Mouse (Mus musculus) limb, embryonic 11.5 days (tissue): Measurements from ENCODE around the gene Espl1. TPM values are rescaled to one million over a fixed set of nuclear protein-coding genes. Genes with fewer than 3 reads are reported as not detected.

Experiments
- ATAC-seq: fragments of 200-750 bp; cut with Nextera tagmentation; 2 replicates; pipeline ENCODE4 v1.8.0; 2017; ENCODE audit warnings: low read depth; ENCODE audit not compliant: insufficient number of reproducible peaks, low FRiP score, low TSS enrichment
- DNase-seq: peaks from one replicate; pipeline ENCODE4 v3.0.0-alpha.2; 2015; ENCODE audit warnings: low spot score
- H3K27ac ChIP-seq: fragments of 300-500 bp; sonication (generic); replicated peaks from 2 replicates; pipeline ENCODE4 v1.5.1; 2014; ENCODE audit warnings: low read depth, mild to moderate bottlenecking, low read length
- H3K27me3 ChIP-seq: fragments of 300-500 bp; sonication (generic); 2 replicates; pipeline ENCODE4 v1.6.1; 2014; ENCODE audit warnings: mild to moderate bottlenecking, low read length, mixed read lengths; ENCODE audit not compliant: control insufficient read depth, insufficient read depth
- H3K36me3 ChIP-seq: fragments of 300-500 bp; sonication (generic); 2 replicates; pipeline ENCODE4 v1.6.1; 2014; ENCODE audit warnings: mild to moderate bottlenecking, low read length, moderate library complexity, mixed read lengths; ENCODE audit not compliant: control insufficient read depth, insufficient read depth
- H3K4me1 ChIP-seq: fragments of 300-500 bp; sonication (generic); 2 replicates; pipeline ENCODE4 v1.6.1; 2014; ENCODE audit warnings: low read length, mixed read lengths; ENCODE audit not compliant: control insufficient read depth, insufficient read depth
- H3K4me2 ChIP-seq: fragments of 300-500 bp; sonication (generic); 2 replicates; pipeline ENCODE4 v1.6.1; 2014; ENCODE audit warnings: low read depth, mild to moderate bottlenecking, moderate library complexity; ENCODE audit not compliant: severe bottlenecking
- H3K4me3 ChIP-seq: fragments of 300-500 bp; sonication (generic); 2 replicates; pipeline ENCODE4 v1.5.1; 2014; ENCODE audit warnings: low read depth, low read length
- H3K9ac ChIP-seq: fragments of 300-500 bp; sonication (generic); 2 replicates; pipeline ENCODE4 v1.6.1; 2014; ENCODE audit warnings: mild to moderate bottlenecking, low read length
- H3K9me3 ChIP-seq: fragments of 300-500 bp; sonication (generic); 2 replicates; pipeline ENCODE4 v1.6.1; 2016; ENCODE audit warnings: low read length; ENCODE audit not compliant: control insufficient read depth
- WGBS: fragments of 180-500 bp; shearing (Covaris S2); extraction: QIAGEN DNeasy Blood & Tissue Kit; methylation state at CpG from one replicate; pipeline ENCODE4 v1.1.7; 2014; 5-methylcytosine and 5-hydroxymethylcytosine counted together
- polyA plus RNA-seq: library from polyadenylated mRNA; unstranded; fragments of >200 nt; fragmentation: Nextera tagmentation; extraction: Ambion mirVana; gene quantifications from 2 replicates; pipeline ENCODE4 v1.2.1, GENCODE M21; 2014

Espl1 gene
- polyA plus RNA-seq: 43.3 and 46.9 TPM in 2 replicates

- WGBS: 7% methylated on average over 25 of the region's 25 CpGs
- no peaks in the 10 kb centered on the region for H3K9me3 ChIP-seq
- H3K4me2 ChIP-seq: peak within 1 kb of the TSS; percentile 61
- DNase-seq (peak; percentile 98), ATAC-seq (peak; percentile 95)
- H3K27ac ChIP-seq: no peak within 1 kb of the TSS
- H3K9ac ChIP-seq: 0 out of 2 replicates have a peak within 1 kb of the TSS, but pooled peaks have one; percentile 28
- H3K4me1 ChIP-seq: no peaks in the 10 kb centered on the region
- no peaks in the 10 kb centered on the region for H3K27me3 ChIP-seq
- peaks cover 18% of the 10 kb centered on the region for H3K36me3 ChIP-seq
- H3K4me3 ChIP-seq: peak within 1 kb of the TSS; percentile 61
These were observed at the start of gene Espl1 for GRCm38 (mm10) chr15:102295633-102296367. Gene Espl1 (plus strand): TSS chr15:102296266.

GRCm38 (mm10) chr15:102246866-102247251 is 49.2 kb upstream of the Espl1 start:
- WGBS: under 1% methylated on average over 33 of the region's 35 CpGs
- peaks cover 60% of the 10 kb centered on the region for H3K4me1 ChIP-seq

GRCm38 (mm10) chr15:102247252-102248130 is 48.6 kb upstream of the Espl1 start:
- under 1% methylated on average over 54 of the region's 65 CpGs for WGBS
- ATAC-seq: peak; percentile 26; the same call in 1 of the 2 replicates
- peak overlapping the region; percentile 72 for H3K9ac ChIP-seq
- H3K36me3 ChIP-seq: no peaks in the 10 kb centered on the region
- peak overlapping the region; percentile 99 for H3K27ac ChIP-seq
- H3K4me3 ChIP-seq: peak overlapping the region; percentile 65
- peak overlapping the region; percentile 84 for H3K4me2 ChIP-seq
- peaks cover 60% of the 10 kb centered on the region for H3K4me1 ChIP-seq
- H3K9me3 ChIP-seq: no peaks in the 10 kb centered on the region
- H3K27me3 ChIP-seq: no peaks in the 10 kb centered on the region
- DNase-seq: peak; percentile 80

More at GRCm38 (mm10) chr15:102246866-102247251, 49.2 kb upstream of the Espl1 start:
- no peaks in the 10 kb centered on the region for H3K36me3 ChIP-seq
- H3K27me3 ChIP-seq: no peaks in the 10 kb centered on the region
- ATAC-seq (peak; percentile 41), DNase-seq (peak; percentile 96)
- peak overlapping the region; percentile 72 for H3K9ac ChIP-seq
- H3K27ac ChIP-seq: peak overlapping the region; percentile 99
- H3K4me2 ChIP-seq: peak overlapping the region; percentile 84
- H3K4me3 ChIP-seq: peak overlapping the region; percentile 65
- H3K9me3 ChIP-seq: no peaks in the 10 kb centered on the region

- H3K9me3 ChIP-seq: no peaks in the 10 kb centered on the region
- ATAC-seq: peak; percentile 10
- DNase-seq: peak; percentile 82
- peak overlapping the region; percentile 65 for H3K4me3 ChIP-seq
- H3K9ac ChIP-seq: peak overlapping the region; percentile 72
- H3K27me3 ChIP-seq: no peaks in the 10 kb centered on the region
- peak overlapping the region; percentile 99 for H3K27ac ChIP-seq
- H3K4me2 ChIP-seq: peak overlapping the region; percentile 84
- H3K4me1 ChIP-seq: peaks cover 55% of the 10 kb centered on the region
- H3K36me3 ChIP-seq: no peaks in the 10 kb centered on the region
- 1% methylated on average over 8 of the region's 8 CpGs for WGBS
These were observed 47.8 kb upstream of the Espl1 start for GRCm38 (mm10) chr15:102248131-102248811.

GRCm38 (mm10) chr15:102248812-102249191 is 47.3 kb upstream of the Espl1 start:
- no peaks in the 10 kb centered on the region for H3K36me3 ChIP-seq
- peak overlapping the region; percentile 99 for H3K27ac ChIP-seq
- H3K27me3 ChIP-seq: no peaks in the 10 kb centered on the region
- 5% methylated on average over 3 of the region's 3 CpGs for WGBS
- peak overlapping the region; percentile 84 for H3K4me2 ChIP-seq
- ATAC-seq (peak; percentile 27), DNase-seq (peak; percentile 88)
- no peaks in the 10 kb centered on the region for H3K9me3 ChIP-seq
- peak overlapping the region; percentile 65 for H3K4me3 ChIP-seq
- H3K9ac ChIP-seq: peak overlapping the region; percentile 30; the same call in 1 of the 2 replicates
- H3K4me1 ChIP-seq: peaks cover 50% of the 10 kb centered on the region

- ATAC-seq (peak; percentile 48), DNase-seq (peak; percentile 84)
- H3K9ac ChIP-seq: peak overlapping the region; percentile 64; the same call in 1 of the 2 replicates
- H3K4me3 ChIP-seq: peak overlapping the region; percentile 65
- H3K9me3 ChIP-seq: no peaks in the 10 kb centered on the region
- H3K4me1 ChIP-seq: peaks cover 50% of the 10 kb centered on the region
- H3K27ac ChIP-seq: peak overlapping the region; percentile 99
- peak overlapping the region; percentile 84 for H3K4me2 ChIP-seq
- no peaks in the 10 kb centered on the region for H3K36me3 ChIP-seq
- no peaks in the 10 kb centered on the region for H3K27me3 ChIP-seq
- WGBS: 0% methylated on average over 13 of the region's 13 CpGs
These were observed 46.8 kb upstream of the Espl1 start for GRCm38 (mm10) chr15:102249251-102249691.

- 22% methylated on average over 9 of the region's 9 CpGs for WGBS
These were observed 46.1 kb upstream of the Espl1 start for GRCm38 (mm10) chr15:102249967-102250366.

More at GRCm38 (mm10) chr15:102249967-102250366, 46.1 kb upstream of the Espl1 start:
- Histone ChIP-seq H3K36me3 (no peaks in the 10 kb centered on the region), H3K4me3 (peak overlapping the region; percentile 65), H3K27ac (peak overlapping the region; percentile 99), H3K4me2 (peak overlapping the region; percentile 84), H3K9ac (peak overlapping the region; percentile 64), H3K4me1 (peaks cover 49% of the 10 kb centered on the region), H3K27me3 (no peaks in the 10 kb centered on the region), H3K9me3 (no peaks in the 10 kb centered on the region)
- DNase-seq: no peak
- no peak for ATAC-seq
